Mouse (Mus musculus): ENCODE results near the gene Cdk5r1. TPM values are rescaled to one million over a fixed set of nuclear protein-coding genes. Genes with fewer than 3 reads are reported as not detected.

The Cdk5r1 gene
- polyA plus RNA-seq, 1 experiment from 2014 or later = 0.61 TPM

DNA sequence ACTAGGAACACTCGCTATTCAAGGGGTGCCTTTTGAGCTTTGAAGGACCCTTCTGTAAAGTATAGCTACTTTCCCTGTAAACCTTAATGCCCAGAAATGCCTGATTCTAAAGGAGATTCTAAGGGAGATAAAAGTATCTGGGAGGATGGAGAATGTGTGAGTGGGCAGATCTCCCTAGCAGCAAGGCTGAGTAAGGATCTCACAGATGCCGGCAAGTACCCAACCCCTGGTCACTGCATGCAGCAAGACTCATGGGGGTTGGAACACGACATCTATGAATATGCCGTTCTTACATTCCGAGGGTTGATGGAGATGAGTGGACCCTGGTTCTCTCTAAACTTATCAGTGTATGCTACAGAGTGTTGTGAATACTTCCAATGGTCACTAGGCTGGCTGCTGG lies 16.4 kb downstream of the Cdk5r1 start:
- no peak for ATAC-seq
- H3K4me2 ChIP-seq (replicated peaks; ENCODE audit: low read depth) = no peak overlapping the region

DNA sequence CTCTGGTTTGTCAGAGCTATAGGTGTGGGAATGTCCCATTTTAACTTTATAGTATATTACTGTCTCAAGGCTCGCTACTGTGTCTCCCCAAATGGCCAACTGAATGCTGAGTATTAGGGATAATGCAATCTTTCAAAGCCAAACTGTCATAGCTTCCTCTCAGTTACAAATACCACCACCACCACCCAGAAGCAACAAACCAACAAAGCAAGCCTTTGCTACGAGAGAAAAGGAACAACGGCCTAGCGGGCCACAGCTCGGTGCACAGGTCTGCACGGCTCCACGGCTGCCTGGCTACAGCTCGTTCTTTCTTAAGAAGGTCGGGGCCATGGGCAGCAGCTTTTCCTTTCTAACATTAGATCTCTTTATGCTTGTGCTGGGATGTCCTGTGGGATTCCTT lies 18.0 kb downstream of the Cdk5r1 start:
- no peak for TF ChIP-seq CTCF (IDR thresholded peaks at IDR 0.05; ENCODE audit: low read depth)
- ATAC-seq = no peak
- 88% methylated on average over 9 of the region's 9 CpGs for WGBS
- H3K9ac ChIP-seq (ENCODE audit: low read depth, low read length) = no peak overlapping the region
- no peaks in the 10 kb centered on the region for H3K4me1 ChIP-seq (replicated peaks; ENCODE audit: control insufficient read depth, insufficient read depth, low read length)
- H3K4me3 ChIP-seq (ENCODE audit: low read depth, low read length) = no peak overlapping the region
- no peaks in the 10 kb centered on the region for H3K27me3 ChIP-seq (replicated peaks; ENCODE audit: control insufficient read depth, insufficient read depth, low read length)
- H3K9me3 ChIP-seq (ENCODE audit: control insufficient read depth) = no peaks in the 10 kb centered on the region
- no peak overlapping the region for H3K4me2 ChIP-seq (replicated peaks; ENCODE audit: low read depth)
- no peak overlapping the region for H3K27ac ChIP-seq (ENCODE audit: low read depth, low read length)
- peaks cover 14% of the 10 kb centered on the region; the same call in 1 of the 2 replicates for H3K36me3 ChIP-seq (ENCODE audit: control insufficient read depth, insufficient read depth)

More for the DNA sequence above, 16.4 kb downstream of the Cdk5r1 start:
- no peaks in the 10 kb centered on the region for H3K9me3 ChIP-seq (ENCODE audit: control insufficient read depth)
- no peak overlapping the region for H3K4me3 ChIP-seq (ENCODE audit: low read depth, low read length)
- no peak overlapping the region for H3K27ac ChIP-seq (ENCODE audit: low read depth, low read length)
- no peak for TF ChIP-seq CTCF (IDR thresholded peaks at IDR 0.05; ENCODE audit: low read depth)
- 90% methylated on average over 5 of the region's 5 CpGs for WGBS
- H3K4me1 ChIP-seq (replicated peaks; ENCODE audit: control insufficient read depth, insufficient read depth, low read length) = no peaks in the 10 kb centered on the region
- peaks cover 14% of the 10 kb centered on the region; the same call in 1 of the 2 replicates for H3K36me3 ChIP-seq (ENCODE audit: control insufficient read depth, insufficient read depth)
- H3K27me3 ChIP-seq (replicated peaks; ENCODE audit: control insufficient read depth, insufficient read depth, low read length) = no peaks in the 10 kb centered on the region
- no peak overlapping the region for H3K9ac ChIP-seq (ENCODE audit: low read depth, low read length)

- Histone ChIP-seq H3K9me3 (ENCODE audit: control insufficient read depth) (no peaks in the 10 kb centered on the region), H3K4me1 (replicated peaks; ENCODE audit: control insufficient read depth, insufficient read depth, low read length) (no peaks in the 10 kb centered on the region), H3K27ac (ENCODE audit: low read depth, low read length) (no peak overlapping the region), H3K4me2 (replicated peaks; ENCODE audit: low read depth) (no peak overlapping the region), H3K4me3 (ENCODE audit: low read depth, low read length) (no peak overlapping the region), H3K27me3 (replicated peaks; ENCODE audit: control insufficient read depth, insufficient read depth, low read length) (no peaks in the 10 kb centered on the region), H3K36me3 (ENCODE audit: control insufficient read depth, insufficient read depth) (peaks cover 14% of the 10 kb centered on the region; the same call in 1 of the 2 replicates), H3K9ac (ENCODE audit: low read depth, low read length) (no peak overlapping the region)
- TF ChIP-seq CTCF (IDR thresholded peaks at IDR 0.05; ENCODE audit: low read depth) = no peak
- WGBS = 93% methylated on average over 6 of the region's 6 CpGs
- no peak for ATAC-seq
Observed at GRCm38 (mm10) chr11:80495972-80496371, 19.1 kb downstream of the Cdk5r1 start.

DNA sequence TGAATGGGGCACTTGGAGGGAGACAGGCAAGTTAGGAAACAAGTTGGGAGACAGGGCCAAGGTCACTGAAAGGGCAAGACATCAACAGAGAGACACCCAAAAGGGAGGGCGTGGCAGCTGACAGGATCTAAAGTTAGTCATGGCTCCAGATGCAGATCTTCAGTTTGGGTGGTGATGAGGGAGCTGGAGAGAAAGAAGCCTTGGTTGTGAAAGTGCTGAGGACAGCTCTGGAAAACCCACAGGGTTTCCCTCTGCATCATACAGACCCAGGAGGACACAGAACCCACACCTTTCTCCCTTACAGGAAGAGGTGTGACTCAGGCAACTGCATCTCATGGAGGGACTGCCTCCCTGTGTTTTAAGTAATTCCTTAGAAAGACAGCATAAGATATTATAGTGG lies 19.8 kb downstream of the Cdk5r1 start:
- Histone ChIP-seq H3K36me3 (ENCODE audit: control insufficient read depth, insufficient read depth) (peaks cover 14% of the 10 kb centered on the region; the same call in 1 of the 2 replicates), H3K27ac (ENCODE audit: low read depth, low read length) (no peak overlapping the region), H3K27me3 (replicated peaks; ENCODE audit: control insufficient read depth, insufficient read depth, low read length) (no peaks in the 10 kb centered on the region), H3K4me2 (replicated peaks; ENCODE audit: low read depth) (no peak overlapping the region), H3K4me3 (ENCODE audit: low read depth, low read length) (no peak overlapping the region), H3K4me1 (replicated peaks; ENCODE audit: control insufficient read depth, insufficient read depth, low read length) (no peaks in the 10 kb centered on the region), H3K9me3 (ENCODE audit: control insufficient read depth) (no peaks in the 10 kb centered on the region), H3K9ac (ENCODE audit: low read depth, low read length) (no peak overlapping the region)
- 85% methylated on average over 1 of the region's 1 CpGs for WGBS
- no peak for ATAC-seq
- no peak for TF ChIP-seq CTCF (IDR thresholded peaks at IDR 0.05; ENCODE audit: low read depth)

GRCm38 (mm10) chr11:80497225-80497919 lies 20.5 kb downstream of the Cdk5r1 start:
- Histone ChIP-seq H3K27me3 (replicated peaks; ENCODE audit: control insufficient read depth, insufficient read depth, low read length) (no peaks in the 10 kb centered on the region), H3K9me3 (ENCODE audit: control insufficient read depth) (no peaks in the 10 kb centered on the region), H3K36me3 (ENCODE audit: control insufficient read depth, insufficient read depth) (peaks cover 14% of the 10 kb centered on the region; the same call in 1 of the 2 replicates), H3K27ac (ENCODE audit: low read depth, low read length) (no peak overlapping the region), H3K4me1 (replicated peaks; ENCODE audit: control insufficient read depth, insufficient read depth, low read length) (no peaks in the 10 kb centered on the region), H3K4me3 (ENCODE audit: low read depth, low read length) (no peak overlapping the region), H3K9ac (ENCODE audit: low read depth, low read length) (no peak overlapping the region), H3K4me2 (replicated peaks; ENCODE audit: low read depth) (no peak overlapping the region)
- no peak for TF ChIP-seq CTCF (IDR thresholded peaks at IDR 0.05; ENCODE audit: low read depth)
- 86% methylated on average over 10 of the region's 10 CpGs for whole genome bisulfite sequencing
- no peak for ATAC-seq

DNA sequence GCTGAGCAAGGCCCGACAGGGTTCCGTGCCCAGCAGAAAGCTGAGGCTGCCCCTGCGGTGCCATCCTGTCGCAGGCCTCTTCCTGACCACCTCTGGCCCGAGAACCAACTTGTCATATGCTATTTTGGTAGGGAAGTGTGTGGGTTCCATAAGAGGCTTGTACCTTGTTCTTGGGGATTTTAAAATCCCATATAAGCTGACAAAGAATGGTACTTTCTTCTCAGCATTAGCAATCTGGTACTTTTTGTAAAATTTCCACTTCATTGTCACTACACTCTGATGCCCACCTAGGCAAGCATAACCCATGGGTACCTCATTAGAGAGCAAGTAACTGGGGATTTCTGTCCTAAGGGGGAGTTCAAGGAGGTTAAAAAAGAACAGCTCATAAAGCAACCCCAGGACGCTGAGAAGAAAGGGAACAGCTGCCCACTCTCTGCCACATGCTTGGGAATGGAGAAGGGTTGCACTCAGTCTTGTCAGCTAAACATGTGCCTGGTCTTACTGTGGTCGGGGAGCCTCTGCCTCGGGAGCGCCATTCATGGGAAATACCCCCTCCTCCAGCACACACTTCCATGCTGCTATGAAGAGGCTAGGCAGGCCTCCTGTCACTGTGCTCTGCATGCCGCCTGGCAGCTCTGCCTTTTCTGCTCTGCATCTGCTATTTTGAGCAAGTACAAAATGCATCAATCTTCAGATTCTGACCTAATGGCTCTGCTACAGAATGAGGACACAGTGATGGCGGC lies 21.7 kb downstream of the Cdk5r1 start:
- ATAC-seq = no peak
- Histone ChIP-seq H3K4me1 (replicated peaks; ENCODE audit: control insufficient read depth, insufficient read depth, low read length) (no peaks in the 10 kb centered on the region), H3K9ac (ENCODE audit: low read depth, low read length) (no peak overlapping the region), H3K36me3 (ENCODE audit: control insufficient read depth, insufficient read depth) (peaks cover 14% of the 10 kb centered on the region; the same call in 1 of the 2 replicates), H3K4me2 (replicated peaks; ENCODE audit: low read depth) (no peak overlapping the region), H3K4me3 (ENCODE audit: low read depth, low read length) (no peak overlapping the region), H3K27me3 (replicated peaks; ENCODE audit: control insufficient read depth, insufficient read depth, low read length) (no peaks in the 10 kb centered on the region), H3K9me3 (ENCODE audit: control insufficient read depth) (no peaks in the 10 kb centered on the region), H3K27ac (ENCODE audit: low read depth, low read length) (no peak overlapping the region)
- 63% methylated on average over 11 of the region's 11 CpGs for WGBS
- TF ChIP-seq CTCF (IDR thresholded peaks at IDR 0.05; ENCODE audit: low read depth) = no peak

Data from intestine, postnatal 0 days (tissue).